Mouse (Mus musculus): ENCODE measurements around the gene A630076J17Rik.

DNA sequence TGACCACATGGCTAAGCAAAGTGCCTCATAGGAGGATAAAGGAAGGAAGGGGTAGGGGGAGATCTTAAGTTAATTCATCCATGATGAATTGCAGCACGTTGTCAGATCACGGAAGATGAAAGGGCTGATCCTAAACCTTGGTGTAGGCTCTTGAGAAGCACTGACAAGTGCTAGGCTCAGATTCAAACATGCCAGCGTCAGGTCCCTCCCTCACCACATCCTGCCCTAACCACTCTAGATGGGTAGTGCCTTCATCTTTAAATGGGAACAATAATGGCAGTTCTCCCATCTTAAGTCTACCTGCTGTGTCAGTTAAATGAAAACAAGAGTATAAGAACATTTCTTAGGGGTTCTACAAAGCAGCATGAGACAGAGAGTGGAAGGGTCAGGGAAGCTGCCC, 44.8 kb upstream of the A630076J17Rik start:
- no peak for TF ChIP-seq POLR2A (IDR thresholded peaks at IDR 0.05; ENCODE audit: borderline replicate concordance, low read depth, low read length)
- no peak for TF ChIP-seq CTCF (IDR thresholded peaks at IDR 0.05; ENCODE audit: low read depth, low read length)

Measured in bone marrow macrophage, adult 2 months (primary cell).